In genomic region chr9:75527368-75528059, GRCm38 (mm10) we compare ENCODE assay signal across 8 mouse cellular contexts. TPM values are rescaled to one million over a fixed set of nuclear protein-coding genes. Genes with fewer than 3 reads are reported as not detected.
DNase-seq lines count a peak whose midpoint lies in the region; ATAC-seq and TF ChIP-seq lines count a peak whose summit lies in the region.

No protein-coding gene starts in this region.

- no peaks in the 10 kb centered on the region for H3K9me3 ChIP-seq in midbrain, embryonic 13.5 days
- H3K9me3 ChIP-seq in midbrain, postnatal 0 days (ENCODE audit: low read length): no peaks in the 10 kb centered on the region
- no peaks in the 10 kb centered on the region for H3K9me3 ChIP-seq in heart, postnatal 0 days (replicated peaks; ENCODE audit: control insufficient read depth, low read length)

- H3K9ac ChIP-seq in midbrain, embryonic 13.5 days (replicated peaks): no peak overlapping the region
- H3K9ac ChIP-seq in midbrain, postnatal 0 days (replicated peaks; ENCODE audit: low read length, poor library complexity, severe bottlenecking): no peak overlapping the region
- H3K9ac ChIP-seq in heart, postnatal 0 days (replicated peaks; ENCODE audit: low read depth, low read length): no peak overlapping the region

- 0 out of 2 replicates have a peak, but pooled peaks cover 2% of the 10 kb centered on the region for H3K4me1 ChIP-seq in midbrain, embryonic 13.5 days (replicated peaks)
- H3K4me1 ChIP-seq in midbrain, postnatal 0 days (ENCODE audit: insufficient read depth, low read length): no peaks in the 10 kb centered on the region
- peaks cover 5% of the 10 kb centered on the region; the same call in 1 of the 2 replicates for H3K4me1 ChIP-seq in heart, postnatal 0 days (ENCODE audit: control insufficient read depth, insufficient read depth)

- no peak for DNase-seq in midbrain, postnatal 0 days (ENCODE audit: low spot score)
- DNase-seq in brain, adult 2 months (ENCODE audit: low read depth, low spot score): peak; percentile 52
- peak; percentile 84 for DNase-seq in heart, postnatal 0 days (ENCODE audit: low spot score)
- peak; percentile 41 for DNase-seq in lung, postnatal 10 days
- DNase-seq in right cerebral cortex, postnatal 4 days: no peak
- DNase-seq in left cerebral cortex, postnatal 25 days (ENCODE audit: low spot score in 2 of 2): no peak

- H3K4me3 ChIP-seq in midbrain, embryonic 13.5 days (replicated peaks): no peak overlapping the region
- no peak overlapping the region for H3K4me3 ChIP-seq in midbrain, postnatal 0 days (ENCODE audit: low read depth, low read length)
- H3K4me3 ChIP-seq in heart, postnatal 0 days (ENCODE audit: low read depth, low read length): no peak overlapping the region

- H3K27me3 ChIP-seq in midbrain, embryonic 13.5 days: no peaks in the 10 kb centered on the region
- H3K27me3 ChIP-seq in midbrain, postnatal 0 days (ENCODE audit: insufficient read depth, low read length): no peaks in the 10 kb centered on the region
- H3K27me3 ChIP-seq in heart, postnatal 0 days (ENCODE audit: control insufficient read depth, insufficient read depth, low read length): no peaks in the 10 kb centered on the region

- TF ChIP-seq EP300 in heart, postnatal 0 days (IDR thresholded peaks at IDR 0.05; ENCODE audit: low read depth): 0 out of 2 replicates have a peak, but pooled peaks have one; percentile 61

- no peak overlapping the region for H3K4me2 ChIP-seq in midbrain, embryonic 13.5 days (replicated peaks)
- H3K4me2 ChIP-seq in midbrain, postnatal 0 days (ENCODE audit: low read depth, low read length, poor library complexity, severe bottlenecking): no peak overlapping the region
- peak overlapping the region; percentile 31; the same call in 1 of the 2 replicates for H3K4me2 ChIP-seq in heart, postnatal 0 days (ENCODE audit: low read depth, low read length)

- peak; percentile 30; the same call in 1 of the 2 replicates for ATAC-seq in midbrain, embryonic 13.5 days
- no peak for ATAC-seq in midbrain, postnatal 0 days (ENCODE audit: low FRiP score)
- peak; percentile 90 for ATAC-seq in heart, postnatal 0 days (ENCODE audit: insufficient read depth, low read depth)
- no peak for ATAC-seq in monocyte, adult 5-6 weeks (replicated peaks; ENCODE audit: insufficient number of reproducible peaks, low FRiP score, low TSS enrichment, poor library complexity, severe bottlenecking)

- intact Hi-C loops in left cerebral cortex, postnatal 25 days (cut with DNase I): no loop called here

- no peak for TF ChIP-seq CTCF in midbrain, postnatal 0 days (IDR thresholded peaks at IDR 0.05)
- TF ChIP-seq CTCF in heart, postnatal 0 days (IDR thresholded peaks at IDR 0.05; ENCODE audit: low read depth): peak; percentile 18

- no peak overlapping the region for H3K27ac ChIP-seq in midbrain, embryonic 13.5 days
- no peak overlapping the region for H3K27ac ChIP-seq in midbrain, postnatal 0 days (ENCODE audit: low read depth, low read length)
- peak overlapping the region; percentile 36; the same call in 1 of the 2 replicates for H3K27ac ChIP-seq in heart, postnatal 0 days (ENCODE audit: low read depth)

- WGBS in midbrain, embryonic 13.5 days: 83% methylated on average over 13 of the region's 13 CpGs
- WGBS in midbrain, postnatal 0 days: 79% methylated on average over 13 of the region's 13 CpGs
- 40% methylated on average over 13 of the region's 13 CpGs for WGBS in heart, postnatal 0 days

- peaks cover 13% of the 10 kb centered on the region for H3K36me3 ChIP-seq in midbrain, embryonic 13.5 days
- H3K36me3 ChIP-seq in midbrain, postnatal 0 days (ENCODE audit: insufficient read depth, low read length): no peaks in the 10 kb centered on the region
- H3K36me3 ChIP-seq in heart, postnatal 0 days (replicated peaks; ENCODE audit: control insufficient read depth, insufficient read depth, low read length): peaks cover 33% of the 10 kb centered on the region

RNA-seq across cellular contexts. Expression of gene Tmod3, which starts 31.9 kb away (rescaled TPM):
- polyA plus RNA-seq in midbrain, embryonic 13.5 days (2015; fragmentation: Nextera tagmentation; extraction: Ambion mirVana): 74.2 and 77.6 TPM in 2 replicates
- 35.8 and 45.4 TPM in 2 replicates for total RNA-seq in midbrain, postnatal 0 days (2014; rRNA removed)
- polyA plus RNA-seq in midbrain, postnatal 0 days (2015; fragmentation: Nextera tagmentation; extraction: Ambion mirVana): 64.0 and 65.5 TPM in 2 replicates
- total RNA-seq in heart, postnatal 0 days (2014; rRNA removed; ENCODE audit: low replicate concordance): 40.8 and 58.0 TPM in 2 replicates
- polyA plus RNA-seq in heart, postnatal 0 days (2015; fragmentation: Nextera tagmentation; extraction: Ambion mirVana): 58.1 and 64.9 TPM in 2 replicates
- 10 to 100 TPM; 47.2 to 53.0 TPM for total RNA-seq in left cerebral cortex, postnatal 25 days (2021)
- 173 to 192 TPM (median 187 TPM) in 3 replicates for total RNA-seq in monocyte, adult 5-6 weeks (2017)

Comparison
In these comparisons a context has a peak if more than half of its experiments do, and no peak if none do; other contexts are left out.
1. ATAC-seq: peak in midbrain, embryonic 13.5 days (single experiment) and heart, postnatal 0 days (single experiment); none in midbrain, postnatal 0 days (single experiment) and monocyte, adult 5-6 weeks (single experiment).
2. DNase-seq: peak in brain, adult 2 months (single experiment), heart, postnatal 0 days (single experiment) and lung, postnatal 10 days (single experiment); none in midbrain, postnatal 0 days (single experiment), right cerebral cortex, postnatal 4 days (single experiment) and left cerebral cortex, postnatal 25 days (0 of 2).